ENCODE assay signal across 9 mouse cellular contexts in the genomic region with DNA sequence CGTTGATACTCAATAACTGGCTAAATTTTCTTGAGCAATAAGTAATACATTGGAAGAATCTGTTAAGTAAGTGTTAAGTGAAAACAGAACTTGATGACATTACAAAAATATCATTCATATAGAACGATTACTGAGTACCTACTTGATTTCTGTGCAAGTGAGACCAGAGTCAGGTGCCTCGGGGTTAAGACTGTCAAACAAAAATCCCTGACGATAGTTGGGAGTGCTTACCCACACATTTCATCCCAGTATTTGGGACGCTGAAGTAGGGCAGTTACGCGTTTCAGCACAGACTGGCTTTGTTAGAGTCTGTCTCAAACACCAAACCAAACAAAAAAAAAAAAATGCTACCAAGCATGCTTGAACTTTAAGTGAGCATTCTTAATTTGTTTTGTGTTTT. TPM values are rescaled to one million over a fixed set of nuclear protein-coding genes. Genes with fewer than 3 reads are reported as not detected.
DNase-seq lines count a peak whose midpoint lies in the region; ATAC-seq and TF ChIP-seq lines count a peak whose summit lies in the region.
"Had no signal": no experiment of that assay in that cellular context is flagged by ENCODE, and none has a peak within 500 bp of the region (broad histone marks: within the 10 kb centered on the region; RNA-seq: fewer than 3 reads in every experiment).

No protein-coding gene starts in this region.

- ATAC-seq in heart, postnatal 0 days (ENCODE audit: insufficient read depth, low read depth) = no peak
- 0 out of 2 replicates have a peak, but pooled peaks have one; percentile 18 for ATAC-seq in hindbrain, postnatal 0 days
- ATAC-seq in midbrain, embryonic 16.5 days = peak; percentile 64
- no peak for ATAC-seq in inflammation-experienced regulatory T-cells, adult 6 months

- intact Hi-C loops in heart, postnatal 25 days (cut with DNase I) = loop anchor here (5.0 to 10.0 kb wide), 2 partner anchors 51 to 339 kb away; a partner anchor contains a TSS

- H3K4me2 ChIP-seq in heart, postnatal 0 days (ENCODE audit: low read depth, low read length) = peak overlapping the region; percentile 52
- H3K4me2 ChIP-seq in hindbrain, postnatal 0 days (ENCODE audit: low read depth, low read length) = peak overlapping the region; percentile 48
- H3K4me2 ChIP-seq in midbrain, embryonic 16.5 days (ENCODE audit: low read length) = peak overlapping the region; percentile 50

- peak overlapping the region; percentile 32 for H3K9ac ChIP-seq in heart, postnatal 0 days (replicated peaks; ENCODE audit: low read depth, low read length)
- H3K9ac ChIP-seq in hindbrain, postnatal 0 days (replicated peaks; ENCODE audit: low read length) = 0 out of 2 replicates have a peak overlapping the region, but pooled peaks have one; percentile 28
- no peak overlapping the region for H3K9ac ChIP-seq in midbrain, embryonic 16.5 days (ENCODE audit: low read depth, low read length)

- no peak for DNase-seq in heart, postnatal 0 days (ENCODE audit: low spot score)
- DNase-seq in heart, postnatal 25 days (ENCODE audit: low spot score) = no peak
- DNase-seq in embryo, embryonic 11 days = peak; percentile 22
- DNase-seq in hindbrain, postnatal 0 days (ENCODE audit: low spot score) = peak; percentile 5
- DNase-seq in layer of hippocampus, postnatal 36 days = no peak
- no peak for DNase-seq in layer of hippocampus, adult 11-12 months (ENCODE audit: low spot score)

- 23% methylated on average over 7 of the region's 7 CpGs for WGBS in heart, postnatal 0 days
- WGBS in hindbrain, postnatal 0 days = 26% methylated on average over 7 of the region's 7 CpGs
- 26% methylated on average over 7 of the region's 7 CpGs for WGBS in midbrain, embryonic 16.5 days

- peak overlapping the region; percentile 71 for H3K4me3 ChIP-seq in heart, postnatal 0 days (ENCODE audit: low read depth, low read length)
- peak overlapping the region; percentile 57 for H3K4me3 ChIP-seq in hindbrain, postnatal 0 days (ENCODE audit: low read length)
- H3K4me3 ChIP-seq in midbrain, embryonic 16.5 days (ENCODE audit: low read depth, low read length) = peak overlapping the region; percentile 15

- no peaks in the 10 kb centered on the region for H3K9me3 ChIP-seq in heart, postnatal 0 days (replicated peaks; ENCODE audit: control insufficient read depth, low read length)
- H3K9me3 ChIP-seq in hindbrain, postnatal 0 days (ENCODE audit: low read length) = no peaks in the 10 kb centered on the region
- H3K9me3 ChIP-seq in midbrain, embryonic 16.5 days (replicated peaks; ENCODE audit: control insufficient read depth, low read length, poor library complexity, severe bottlenecking) = no peaks in the 10 kb centered on the region

- H3K27ac ChIP-seq in heart, postnatal 0 days (ENCODE audit: low read depth) = peak overlapping the region; percentile 69
- no peak overlapping the region for H3K27ac ChIP-seq in hindbrain, postnatal 0 days
- H3K27ac ChIP-seq in midbrain, embryonic 16.5 days (ENCODE audit: low read length) = 0 out of 2 replicates have a peak overlapping the region, but pooled peaks have one; percentile 19

- H3K27me3 ChIP-seq in heart, postnatal 0 days (ENCODE audit: control insufficient read depth, insufficient read depth, low read length) = no peaks in the 10 kb centered on the region
- H3K27me3 ChIP-seq in hindbrain, postnatal 0 days (ENCODE audit: insufficient read depth, low read length) = no peaks in the 10 kb centered on the region
- H3K27me3 ChIP-seq in midbrain, embryonic 16.5 days (ENCODE audit: control insufficient read depth, insufficient read depth, low read depth, low read length) = no peaks in the 10 kb centered on the region

- H3K4me1 ChIP-seq in heart, postnatal 0 days (ENCODE audit: control insufficient read depth, insufficient read depth) = no peaks in the 10 kb centered on the region
- H3K4me1 ChIP-seq in hindbrain, postnatal 0 days (ENCODE audit: insufficient read depth, low read length) = no peaks in the 10 kb centered on the region
- H3K4me1 ChIP-seq in midbrain, embryonic 16.5 days (ENCODE audit: control insufficient read depth, insufficient read depth, low read length) = peaks cover 3% of the 10 kb centered on the region; the same call in 1 of the 2 replicates

- TF ChIP-seq EP300 in heart, postnatal 0 days (IDR thresholded peaks at IDR 0.05; ENCODE audit: low read depth) = no peak

- H3K36me3 ChIP-seq in heart, postnatal 0 days (replicated peaks; ENCODE audit: control insufficient read depth, insufficient read depth, low read length) = peaks cover 16% of the 10 kb centered on the region
- H3K36me3 ChIP-seq in hindbrain, postnatal 0 days (ENCODE audit: insufficient read depth, low read length) = no peaks in the 10 kb centered on the region; the same call in 1 of the 2 replicates
- H3K36me3 ChIP-seq in midbrain, embryonic 16.5 days (ENCODE audit: control insufficient read depth, insufficient read depth, low read length) = no peaks in the 10 kb centered on the region

- no peak for TF ChIP-seq CTCF in heart, postnatal 0 days (IDR thresholded peaks at IDR 0.05; ENCODE audit: low read depth)
- no peak for TF ChIP-seq CTCF in hindbrain, postnatal 0 days (IDR thresholded peaks at IDR 0.05; ENCODE audit: low read depth)

RNA-seq across cellular contexts. Expression of a gene that starts 0.6 kb away (rescaled TPM):
- 54.7 and 80.2 TPM in 2 replicates for total RNA-seq in heart, postnatal 0 days (2014; rRNA removed; ENCODE audit: low replicate concordance)
- 55.1 and 67.5 TPM in 2 replicates for polyA plus RNA-seq in heart, postnatal 0 days (2015; fragmentation: Nextera tagmentation; extraction: Ambion mirVana)
- 10 to 100 TPM; 24.7 to 27.1 TPM for total RNA-seq in heart, postnatal 25 days (2021)
- 81.8 and 86.3 TPM in 2 replicates for total RNA-seq in hindbrain, postnatal 0 days (2014; rRNA removed)
- 110 and 117 TPM in 2 replicates for polyA plus RNA-seq in hindbrain, postnatal 0 days (2015; fragmentation: Nextera tagmentation; extraction: Ambion mirVana)
- 158 and 182 TPM in 2 replicates for polyA plus RNA-seq in midbrain, embryonic 16.5 days (2015; fragmentation: Nextera tagmentation; extraction: Ambion mirVana)
- 100 to 1,000 TPM in 1 of 3 experiments, 10 to 100 TPM in 2; 71.5 to 109 (median 89.7) TPM for polyA plus RNA-seq in inflammation-experienced regulatory T-cells, adult 6 months (2017; shearing (Covaris generic))
- total RNA-seq in layer of hippocampus, postnatal 36 days (2021) = 10 to 100 TPM; 67.4 to 68.4 TPM

RNA-seq across cellular contexts. Expression of a gene that starts 15.5 kb away (rescaled TPM):
- total RNA-seq in heart, postnatal 0 days (2014; rRNA removed; ENCODE audit: low replicate concordance) = not detected in 2 replicates
- not detected in 2 replicates for polyA plus RNA-seq in heart, postnatal 0 days (2015; fragmentation: Nextera tagmentation; extraction: Ambion mirVana)
- total RNA-seq in heart, postnatal 25 days (2021) = not detected
- total RNA-seq in hindbrain, postnatal 0 days (2014; rRNA removed) = not detected in 2 replicates
- 0.06 TPM in 1 of 2 replicates, not detected in the other for polyA plus RNA-seq in hindbrain, postnatal 0 days (2015; fragmentation: Nextera tagmentation; extraction: Ambion mirVana)
- polyA plus RNA-seq in midbrain, embryonic 16.5 days (2015; fragmentation: Nextera tagmentation; extraction: Ambion mirVana) = not detected in 2 replicates
- polyA plus RNA-seq in inflammation-experienced regulatory T-cells, adult 6 months (2017; shearing (Covaris generic)) = not detected
- total RNA-seq in layer of hippocampus, postnatal 36 days (2021) = not detected
- total RNA-seq: gastrocnemius, postnatal 4 days had no signal

RNA-seq across cellular contexts. Expression of a gene that starts 54.9 kb away (rescaled TPM):
- total RNA-seq in heart, postnatal 0 days (2014; rRNA removed; ENCODE audit: low replicate concordance) = 69.1 and 94.0 TPM in 2 replicates
- 30.3 and 33.6 TPM in 2 replicates for polyA plus RNA-seq in heart, postnatal 0 days (2015; fragmentation: Nextera tagmentation; extraction: Ambion mirVana)
- 10 to 100 TPM; 62.2 to 78.3 TPM for total RNA-seq in heart, postnatal 25 days (2021)
- 5.4 and 8.4 TPM in 2 replicates for total RNA-seq in hindbrain, postnatal 0 days (2014; rRNA removed)
- polyA plus RNA-seq in hindbrain, postnatal 0 days (2015; fragmentation: Nextera tagmentation; extraction: Ambion mirVana) = 4.6 and 4.7 TPM in 2 replicates
- polyA plus RNA-seq in midbrain, embryonic 16.5 days (2015; fragmentation: Nextera tagmentation; extraction: Ambion mirVana) = 4.5 and 5.4 TPM in 2 replicates
- 10 to 100 TPM; 74.2 to 95.3 (median 80.3) TPM for polyA plus RNA-seq in inflammation-experienced regulatory T-cells, adult 6 months (2017; shearing (Covaris generic))
- 10 to 100 TPM; 37.4 to 40.6 TPM for total RNA-seq in layer of hippocampus, postnatal 36 days (2021)

Comparison
In these comparisons a context has a peak if more than half of its experiments do, and no peak if none do; other contexts are left out.
1. ATAC-seq: peak in hindbrain, postnatal 0 days (single experiment) and midbrain, embryonic 16.5 days (single experiment); none in heart, postnatal 0 days (single experiment) and inflammation-experienced regulatory T-cells, adult 6 months (single experiment).
2. DNase-seq: peak in embryo, embryonic 11 days (single experiment) and hindbrain, postnatal 0 days (single experiment); none in heart, postnatal 0 days (single experiment), heart, postnatal 25 days (single experiment), layer of hippocampus, postnatal 36 days (0 of 2) and layer of hippocampus, adult 11-12 months (single experiment).
3. H3K4me3 ChIP-seq: peak in every context shown above with its lines; median percentile 71 in heart, postnatal 0 days; 57 in hindbrain, postnatal 0 days; 15 in midbrain, embryonic 16.5 days.
4. Peak in every context shown above with its lines, with median percentiles within 50 percentile points of each other: H3K4me2 ChIP-seq.